Mouse (Mus musculus) intestine, embryonic 14.5 days (tissue): ENCODE measurements around the gene Chd9. TPM values are rescaled to one million over a fixed set of nuclear protein-coding genes. Genes with fewer than 3 reads are reported as not detected.

Experiments
- ATAC-seq: fragments of 200-750 bp; cut with Nextera tagmentation; replicated peaks from 2 replicates; pipeline ENCODE4 v1.8.0; 2017; ENCODE audit warnings: low read depth, moderate number of reproducible peaks, moderate TSS enrichment, moderate library complexity; ENCODE audit not compliant: low FRiP score, low TSS enrichment
- DNase-seq: peaks from one replicate; pipeline ENCODE4 v3.0.0-alpha.2; 2018; ENCODE audit warnings: low spot score
- H3K27ac ChIP-seq: fragments of 300-500 bp; sonication (generic); 2 replicates; pipeline ENCODE4 v1.5.1; 2014; ENCODE audit warnings: low read depth, mild to moderate bottlenecking, control low read depth
- H3K27me3 ChIP-seq: fragments of 300-500 bp; sonication (generic); replicated peaks from 2 replicates; pipeline ENCODE4 v1.6.1; 2014; ENCODE audit warnings: low read length, control low read depth; ENCODE audit not compliant: control insufficient read depth, insufficient read depth
- H3K36me3 ChIP-seq: fragments of 300-500 bp; sonication (generic); 2 replicates; pipeline ENCODE4 v1.6.1; 2014; ENCODE audit warnings: low read length, control low read depth; ENCODE audit not compliant: control insufficient read depth, insufficient read depth
- H3K4me1 ChIP-seq: fragments of 300-500 bp; sonication (generic); replicated peaks from 2 replicates; pipeline ENCODE4 v1.6.1; 2014; ENCODE audit warnings: low read length, control low read depth, mixed read lengths; ENCODE audit not compliant: control insufficient read depth, insufficient read depth
- H3K4me2 ChIP-seq: fragments of 300-500 bp; sonication (generic); 2 replicates; pipeline ENCODE4 v1.6.1; 2014; ENCODE audit warnings: low read length
- H3K4me3 ChIP-seq: fragments of 300-500 bp; sonication (generic); 2 replicates; pipeline ENCODE4 v1.5.1; 2014; ENCODE audit warnings: low read depth, low read length, control low read depth, mixed read lengths
- H3K9ac ChIP-seq: fragments of 300-500 bp; sonication (generic); 2 replicates; pipeline ENCODE4 v1.6.1; 2014; ENCODE audit warnings: mild to moderate bottlenecking, low read length
- H3K9me3 ChIP-seq: fragments of 300-500 bp; sonication (generic); 2 replicates; pipeline ENCODE4 v1.6.1; 2016; ENCODE audit warnings: low read length, control low read depth; ENCODE audit not compliant: control insufficient read depth
- WGBS: fragments of 180-500 bp; shearing (Covaris S2); extraction: QIAGEN DNeasy Blood & Tissue Kit; methylation state at CpG from one replicate; pipeline ENCODE4 v1.1.7; 2014; 5-methylcytosine and 5-hydroxymethylcytosine counted together
- microRNA-seq: library from miRNA; unstranded; fragments of <30 nt; microRNA quantifications from one replicate; pipeline ENCODE4, GENCODE M21; 2016
- polyA plus RNA-seq: library from polyadenylated mRNA; unstranded; fragments of >200 nt; fragmentation: Nextera tagmentation; extraction: Ambion mirVana; gene quantifications from 2 replicates; pipeline ENCODE4 v1.2.1, GENCODE M21; 2014

Chd9 gene
- polyA plus RNA-seq, 1 experiment from 2014 or later = 120 TPM

- no peak overlapping the region for H3K9ac ChIP-seq
- H3K9me3 ChIP-seq = no peaks in the 10 kb centered on the region
- no peak overlapping the region for H3K4me2 ChIP-seq
- peaks cover 57% of the 10 kb centered on the region for H3K36me3 ChIP-seq
- no peak overlapping the region for H3K4me3 ChIP-seq
- ATAC-seq = no peak
- 88% methylated on average over 2 of the region's 2 CpGs for WGBS
- DNase-seq = no peak
- H3K27me3 ChIP-seq = no peaks in the 10 kb centered on the region
- no peak overlapping the region for H3K27ac ChIP-seq
- H3K4me1 ChIP-seq = no peaks in the 10 kb centered on the region
Observed at GRCm38 (mm10) chr8:91089601-91090000, 261.4 kb downstream of the Chd9 start.

- H3K27ac ChIP-seq = no peak overlapping the region
- no peak overlapping the region for H3K4me2 ChIP-seq
- DNase-seq (no peak), ATAC-seq (no peak)
- H3K9ac ChIP-seq = no peak overlapping the region
- peaks cover 51% of the 10 kb centered on the region for H3K36me3 ChIP-seq
- no peaks in the 10 kb centered on the region for H3K4me1 ChIP-seq
- H3K27me3 ChIP-seq = no peaks in the 10 kb centered on the region
- no peak overlapping the region for H3K4me3 ChIP-seq
- WGBS = 72% methylated on average over 5 of the region's 5 CpGs
- no peaks in the 10 kb centered on the region for H3K9me3 ChIP-seq
Observed at GRCm38 (mm10) chr8:91094135-91094534, 266.0 kb downstream of the Chd9 start.

- Histone ChIP-seq H3K4me2 (no peak overlapping the region), H3K36me3 (peaks cover 42% of the 10 kb centered on the region; the same call in 1 of the 2 replicates), H3K9ac (no peak overlapping the region), H3K27me3 (no peaks in the 10 kb centered on the region), H3K27ac (no peak overlapping the region), H3K4me3 (no peak overlapping the region), H3K9me3 (no peaks in the 10 kb centered on the region), H3K4me1 (no peaks in the 10 kb centered on the region)
- 90% methylated on average over 6 of the region's 6 CpGs for WGBS
- no peak for DNase-seq
- no peak for ATAC-seq
Observed at GRCm38 (mm10) chr8:91098106-91098505, 270.0 kb downstream of the Chd9 start.

Small RNA genes lying within 50 kb of the gene (microRNA-seq; reads per million reads assigned to microRNA genes)
- gene Gm44382 = not detected

Other genes with a start within 250 kb of the Chd9 start
- not detected in 2 replicates for gene Gm19935, start 11.0 kb upstream of the Chd9 start, polyA plus RNA-seq
- 17.2 and 19.7 TPM in 2 replicates for gene Rbl2, start 241.7 kb downstream of the Chd9 start, polyA plus RNA-seq